Mouse (Mus musculus): ENCODE measurements around the gene Slc46a1. TPM values are rescaled to one million over a fixed set of nuclear protein-coding genes. Genes with fewer than 3 reads are reported as not detected.
A peak's percentile ranks its signal among the peaks of the same experiment; 100 is the strongest.

Gene Slc46a1
- total RNA-seq, 1 experiment from 2014 or later = 0.38 TPM

GRCm38 (mm10) chr11:78497544-78498522 is 32.3 kb downstream of the Slc46a1 start, which contains the start of gene Sarm1:
Sarm1 (minus strand) TSS chr11:78497754.
- ATAC-seq (replicated peaks; ENCODE audit: insufficient number of reproducible peaks, low FRiP score, low TSS enrichment, poor library complexity, severe bottlenecking) = peak; percentile 93

- no peak for ATAC-seq (replicated peaks; ENCODE audit: insufficient number of reproducible peaks, low FRiP score, low TSS enrichment, poor library complexity, severe bottlenecking)
These were observed 33.5 kb downstream of the Slc46a1 start, which contains the start of gene Vtn for GRCm38 (mm10) chr11:78499004-78499403. Vtn (plus strand) TSS chr11:78499091.

GRCm38 (mm10) chr11:78499543-78499942 is 34.0 kb downstream of the Slc46a1 start:
- ATAC-seq (replicated peaks; ENCODE audit: insufficient number of reproducible peaks, low FRiP score, low TSS enrichment, poor library complexity, severe bottlenecking) = no peak

- ATAC-seq (replicated peaks; ENCODE audit: insufficient number of reproducible peaks, low FRiP score, low TSS enrichment, poor library complexity, severe bottlenecking) = no peak
These were observed 35.2 kb downstream of the Slc46a1 start for GRCm38 (mm10) chr11:78500623-78501202.

DNA sequence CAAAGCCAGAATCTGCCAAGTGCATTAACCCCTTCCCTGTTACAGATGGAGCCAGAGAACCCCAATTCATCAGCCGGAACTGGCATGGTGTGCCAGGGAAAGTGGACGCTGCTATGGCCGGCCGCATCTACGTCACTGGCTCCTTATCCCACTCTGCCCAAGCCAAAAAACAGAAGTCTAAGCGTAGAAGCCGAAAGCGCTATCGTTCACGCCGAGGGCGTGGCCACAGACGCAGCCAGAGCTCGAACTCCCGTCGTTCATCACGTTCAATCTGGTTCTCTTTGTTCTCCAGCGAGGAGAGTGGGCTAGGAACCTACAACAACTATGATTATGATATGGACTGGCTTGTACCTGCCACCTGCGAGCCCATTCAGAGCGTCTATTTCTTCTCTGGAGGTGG is 36.0 kb downstream of the Slc46a1 start:
- ATAC-seq (replicated peaks; ENCODE audit: insufficient number of reproducible peaks, low FRiP score, low TSS enrichment, poor library complexity, severe bottlenecking) = no peak

GRCm38 (mm10) chr11:78502909-78503650 is 37.6 kb downstream of the Slc46a1 start, which contains the start of gene Sebox:
Sebox (plus strand) TSS chr11:78503447.
- no peak for ATAC-seq (replicated peaks; ENCODE audit: insufficient number of reproducible peaks, low FRiP score, low TSS enrichment, poor library complexity, severe bottlenecking)

- ATAC-seq (replicated peaks; ENCODE audit: insufficient number of reproducible peaks, low FRiP score, low TSS enrichment, poor library complexity, severe bottlenecking) = no peak
These were observed 39.9 kb downstream of the Slc46a1 start for GRCm38 (mm10) chr11:78505430-78505829.

- ATAC-seq (replicated peaks; ENCODE audit: insufficient number of reproducible peaks, low FRiP score, low TSS enrichment, poor library complexity, severe bottlenecking) = no peak
These were observed 43.7 kb downstream of the Slc46a1 start for GRCm38 (mm10) chr11:78509148-78509547.

GRCm38 (mm10) chr11:78512025-78512957 is 46.8 kb downstream of the Slc46a1 start, which contains the start of the genes Tmem199 and Poldip2:
Tmem199 (minus strand) TSS chr11:78512172.
Poldip2 (plus strand) TSS chr11:78512193.
- ATAC-seq (replicated peaks; ENCODE audit: insufficient number of reproducible peaks, low FRiP score, low TSS enrichment, poor library complexity, severe bottlenecking) = peak; percentile 88

- ATAC-seq (replicated peaks; ENCODE audit: insufficient number of reproducible peaks, low FRiP score, low TSS enrichment, poor library complexity, severe bottlenecking) = no peak
These were observed 47.8 kb downstream of the Slc46a1 start for GRCm38 (mm10) chr11:78513106-78513790.

- ATAC-seq (replicated peaks; ENCODE audit: insufficient number of reproducible peaks, low FRiP score, low TSS enrichment, poor library complexity, severe bottlenecking) = no peak
These were observed 50.2 kb downstream of the Slc46a1 start for GRCm38 (mm10) chr11:78515549-78516325.

DNA sequence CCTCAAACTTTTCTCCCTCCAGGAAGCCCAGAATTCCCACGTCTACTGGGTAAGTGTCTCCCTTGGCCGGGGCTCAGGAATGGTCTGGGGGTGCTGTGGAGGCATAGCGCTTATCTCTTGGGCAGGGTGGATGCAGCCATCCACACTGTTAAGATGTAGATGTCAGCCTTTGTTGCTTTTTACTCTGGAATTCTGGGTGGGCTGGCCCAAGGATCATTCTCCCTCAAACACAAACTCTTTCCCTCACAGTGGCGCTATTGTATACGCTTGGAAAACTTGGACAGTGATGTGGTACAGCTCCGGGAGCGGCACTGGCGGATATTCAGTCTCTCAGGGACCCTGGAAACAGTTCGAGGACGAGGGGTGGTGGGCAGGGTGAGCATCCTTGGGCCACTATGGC is 53.4 kb downstream of the Slc46a1 start:
- ATAC-seq (replicated peaks; ENCODE audit: insufficient number of reproducible peaks, low FRiP score, low TSS enrichment, poor library complexity, severe bottlenecking) = no peak

Other genes starting within 250 kb of the Slc46a1 start
- gene Sdf2, start 220.0 kb upstream of the Slc46a1 start, total RNA-seq (2017) = 43.1 to 61.5 TPM (median 48.3 TPM) in 3 replicates
- 54.5 to 84.6 TPM (median 59.8 TPM) in 3 replicates for gene Supt6, start 219.7 kb upstream of the Slc46a1 start, total RNA-seq (2017)
- 77.6 to 107 TPM (median 97.1 TPM) in 3 replicates for gene 2610507B11Rik, start 203.9 kb upstream of the Slc46a1 start, total RNA-seq (2017)
- 1.2 TPM in 1 of 3 replicates, not detected in the others for gene BC030499, start 174.9 kb upstream of the Slc46a1 start, total RNA-seq (2017)
- gene Spag5, start 164.2 kb upstream of the Slc46a1 start, total RNA-seq (2017) = 0.64 to 3.1 TPM (median 1.4 TPM) in 3 replicates
- gene Aldoc, start 142.7 kb upstream of the Slc46a1 start, total RNA-seq (2017) = 0.78 to 8.6 TPM (median 1.3 TPM) in 3 replicates
- gene Pigs, start 137.3 kb upstream of the Slc46a1 start, total RNA-seq (2017) = 17.5 to 25.1 TPM (median 18.5 TPM) in 3 replicates
- gene Unc119, start 122.2 kb upstream of the Slc46a1 start, total RNA-seq (2017) = 88.0 to 122 TPM (median 99.7 TPM) in 3 replicates
- gene Foxn1, start 79.1 kb upstream of the Slc46a1 start, total RNA-seq (2017) = not detected in 3 replicates
- gene Slc13a2, start 43.5 kb upstream of the Slc46a1 start, total RNA-seq (2017) = not detected in 3 replicates
- 0.78 TPM in 1 of 3 replicates, not detected in the others for gene Sarm1, start 32.1 kb downstream of the Slc46a1 start, total RNA-seq (2017)
- gene Vtn, start 33.4 kb downstream of the Slc46a1 start, total RNA-seq (2017) = not detected in 3 replicates
- not detected in 3 replicates for gene Sebox, start 37.8 kb downstream of the Slc46a1 start, total RNA-seq (2017)
- 23.4 to 38.7 TPM (median 34.2 TPM) in 3 replicates for gene Tmem199, start 46.5 kb downstream of the Slc46a1 start, total RNA-seq (2017)
- gene Poldip2, start 46.5 kb downstream of the Slc46a1 start, total RNA-seq (2017) = 18.0 to 27.4 TPM (median 21.5 TPM) in 3 replicates
- 5.4 to 8.8 TPM (median 8.3 TPM) in 3 replicates for gene Tnfaip1, start 70.6 kb downstream of the Slc46a1 start, total RNA-seq (2017)
- gene Ift20, start 70.7 kb downstream of the Slc46a1 start, total RNA-seq (2017) = 133 to 162 TPM (median 149 TPM) in 3 replicates
- 1.8 to 6.2 TPM (median 4.5 TPM) in 3 replicates for gene Tmem97, start 85.1 kb downstream of the Slc46a1 start, total RNA-seq (2017)
- gene Nlk, start 231.7 kb downstream of the Slc46a1 start, total RNA-seq (2017) = 22.7 to 69.9 TPM (median 36.2 TPM) in 3 replicates